In genomic region chr15:87654551-87654950, GRCm38 (mm10) we compare ENCODE assay signal across 12 mouse cellular contexts.
DNase-seq lines count a peak whose midpoint lies in the region.
"Had no signal": no experiment of that assay in that cellular context is flagged by ENCODE, and none has a peak within 500 bp of the region (broad histone marks: within the 10 kb centered on the region; RNA-seq: fewer than 3 reads in every experiment).

No protein-coding gene starts in this region.

- intact Hi-C loops in left cerebral cortex, postnatal 25 days (cut with DNase I), result no loop called here

- peak; percentile 80 to 81 for DNase-seq in adrenal gland, adult (ENCODE audit: inconsistent age in 2 of 2, low spot score in 1 of 2)
- DNase-seq in adrenal gland, postnatal 4 days (ENCODE audit: low spot score in 2 of 2), result no peak
- DNase-seq in 3134 (ENCODE audit: extremely low read depth, insufficient read length, low spot score), result peak; percentile 82
- DNase-seq in adrenal gland, adult 8-10 months, result peak; percentile 62
- peak; percentile 80 for DNase-seq in fibroblast of lung, adult 2 months (ENCODE audit: low read depth)
- DNase-seq in left cerebral cortex, postnatal 25 days (ENCODE audit: low spot score in 2 of 2), result no peak
- DNase-seq in thymus, postnatal 10 days (ENCODE audit: low spot score in 2 of 2), result no peak
- no peak for DNase-seq in T-cell, adult 2 months (ENCODE audit: low spot score)
- DNase-seq: cerebellum, adult 9-11 months; kidney, postnatal 36 days; lung, adult 2 months; thymus, adult 2 months had no signal

Comparison
In these comparisons a context has a peak if more than half of its experiments do, and no peak if none do; other contexts are left out.
1. DNase-seq: peak in adrenal gland, adult (2 of 2), 3134 (single experiment), adrenal gland, adult 8-10 months (single experiment) and fibroblast of lung, adult 2 months (single experiment); none in adrenal gland, postnatal 4 days (0 of 2), left cerebral cortex, postnatal 25 days (0 of 2), thymus, postnatal 10 days (0 of 2) and T-cell, adult 2 months (single experiment).